9 mouse cellular contexts compared by ENCODE assay signal in genomic region chr16:12076270-12076669, GRCm38 (mm10).
A peak's percentile ranks its signal among the peaks of the same experiment; 100 is the strongest.
DNase-seq lines count a peak whose midpoint lies in the region; ATAC-seq and TF ChIP-seq lines count a peak whose summit lies in the region.
"Had no signal": no experiment of that assay in that cellular context is flagged by ENCODE, and none has a peak within 500 bp of the region (broad histone marks: within the 10 kb centered on the region; RNA-seq: fewer than 3 reads in every experiment).

No protein-coding gene starts in this region.

- no peaks in the 10 kb centered on the region for H3K4me1 ChIP-seq in intestine, embryonic 14.5 days (replicated peaks; ENCODE audit: control insufficient read depth, insufficient read depth, low read length)
- no peaks in the 10 kb centered on the region for H3K4me1 ChIP-seq in intestine, postnatal 0 days (replicated peaks; ENCODE audit: control insufficient read depth, insufficient read depth, low read length)
- H3K4me1 ChIP-seq in forebrain, embryonic 10.5 days = peaks cover 12% of the 10 kb centered on the region
- peaks cover 12% of the 10 kb centered on the region for H3K4me1 ChIP-seq in midbrain, embryonic 10.5 days

- 31% methylated on average over 3 of the region's 3 CpGs for WGBS in intestine, embryonic 14.5 days
- 37% methylated on average over 3 of the region's 3 CpGs for WGBS in intestine, postnatal 0 days
- WGBS in forebrain, embryonic 10.5 days = 85% methylated on average over 3 of the region's 3 CpGs
- WGBS in midbrain, embryonic 10.5 days = 73% methylated on average over 3 of the region's 3 CpGs

- no peak overlapping the region for H3K4me2 ChIP-seq in intestine, embryonic 14.5 days (ENCODE audit: low read length)
- H3K4me2 ChIP-seq in intestine, postnatal 0 days (replicated peaks; ENCODE audit: low read depth) = no peak overlapping the region

- H3K27me3 ChIP-seq in intestine, embryonic 14.5 days (replicated peaks; ENCODE audit: control insufficient read depth, insufficient read depth, low read length) = no peaks in the 10 kb centered on the region
- no peaks in the 10 kb centered on the region for H3K27me3 ChIP-seq in intestine, postnatal 0 days (replicated peaks; ENCODE audit: control insufficient read depth, insufficient read depth, low read length)
- no peaks in the 10 kb centered on the region for H3K27me3 ChIP-seq in forebrain, embryonic 10.5 days (ENCODE audit: poor library complexity, severe bottlenecking)
- H3K27me3 ChIP-seq in midbrain, embryonic 10.5 days (ENCODE audit: low read depth, poor library complexity, severe bottlenecking) = no peaks in the 10 kb centered on the region

- no peak for TF ChIP-seq CTCF in intestine, postnatal 0 days (IDR thresholded peaks at IDR 0.05; ENCODE audit: low read depth)

- no peak overlapping the region for H3K9ac ChIP-seq in intestine, embryonic 14.5 days (ENCODE audit: low read length)
- H3K9ac ChIP-seq in intestine, postnatal 0 days (ENCODE audit: low read depth, low read length) = no peak overlapping the region

- no peaks in the 10 kb centered on the region for H3K36me3 ChIP-seq in intestine, embryonic 14.5 days (ENCODE audit: control insufficient read depth, insufficient read depth, low read length)
- H3K36me3 ChIP-seq in intestine, postnatal 0 days (ENCODE audit: control insufficient read depth, insufficient read depth) = no peaks in the 10 kb centered on the region
- H3K36me3 ChIP-seq in forebrain, embryonic 10.5 days (replicated peaks) = no peaks in the 10 kb centered on the region
- no peaks in the 10 kb centered on the region for H3K36me3 ChIP-seq in midbrain, embryonic 10.5 days
- H3K36me3 ChIP-seq: G1E had no signal

- no peak for DNase-seq in intestine, embryonic 14.5 days (ENCODE audit: low spot score)
- peak; percentile 47 for DNase-seq in NIH3T3 (ENCODE audit: low read depth)
- no peak for DNase-seq in forebrain, embryonic 10.5 days (ENCODE audit: extremely low spot score, low spot score)
- no peak for DNase-seq in midbrain, embryonic 10.5 days (ENCODE audit: low spot score)
- DNase-seq in embryo, embryonic 9.5 days (ENCODE audit: extremely low spot score) = no peak
- no peak for DNase-seq in thymus, postnatal 4 days
- DNase-seq in natural killer cell, adult 2 months (ENCODE audit: low spot score in 2 of 2) = no peak

- no peaks in the 10 kb centered on the region for H3K9me3 ChIP-seq in intestine, embryonic 14.5 days (ENCODE audit: control insufficient read depth, low read length)
- H3K9me3 ChIP-seq in intestine, postnatal 0 days (ENCODE audit: control insufficient read depth) = no peaks in the 10 kb centered on the region
- no peaks in the 10 kb centered on the region for H3K9me3 ChIP-seq in forebrain, embryonic 10.5 days
- H3K9me3 ChIP-seq in midbrain, embryonic 10.5 days (replicated peaks) = no peaks in the 10 kb centered on the region
- H3K9me3 ChIP-seq: G1E had no signal

- H3K27ac ChIP-seq in intestine, embryonic 14.5 days (ENCODE audit: low read depth) = no peak overlapping the region
- no peak overlapping the region for H3K27ac ChIP-seq in intestine, postnatal 0 days (ENCODE audit: low read depth, low read length)
- H3K27ac ChIP-seq in forebrain, embryonic 10.5 days = 0 out of 2 replicates have a peak overlapping the region, but pooled peaks have one; percentile 31
- peak overlapping the region; percentile 33; the same call in 1 of the 2 replicates for H3K27ac ChIP-seq in midbrain, embryonic 10.5 days (replicated peaks)

- peak; percentile 23; the same call in 1 of the 2 replicates for ATAC-seq in intestine, embryonic 14.5 days (replicated peaks; ENCODE audit: low FRiP score, low TSS enrichment, low read depth)
- ATAC-seq in intestine, postnatal 0 days = no peak

- no peak overlapping the region for H3K4me3 ChIP-seq in intestine, embryonic 14.5 days (ENCODE audit: low read depth, low read length)
- H3K4me3 ChIP-seq in intestine, postnatal 0 days (ENCODE audit: low read depth, low read length) = no peak overlapping the region
- no peak overlapping the region for H3K4me3 ChIP-seq in forebrain, embryonic 10.5 days
- no peak overlapping the region for H3K4me3 ChIP-seq in midbrain, embryonic 10.5 days

Comparison
In these comparisons a context has a peak if more than half of its experiments do, and no peak if none do; other contexts are left out.
1. H3K27ac ChIP-seq: peak in forebrain, embryonic 10.5 days (single experiment) and midbrain, embryonic 10.5 days (single experiment); none in intestine, embryonic 14.5 days (single experiment) and intestine, postnatal 0 days (single experiment).